Mouse (Mus musculus) forebrain, embryonic 16.5 days (tissue): ENCODE data around the gene Pkp4. TPM values are rescaled to one million over a fixed set of nuclear protein-coding genes. Genes with fewer than 3 reads are reported as not detected.

Source experiments
- ATAC-seq: fragments of 200-750 bp; cut with Nextera tagmentation; 2 replicates; pipeline ENCODE4 v1.8.0; 2017; ENCODE audit warnings: mild to moderate bottlenecking, moderate library complexity
- H3K27ac ChIP-seq: fragments of 300-500 bp; sonication (generic); 2 replicates; pipeline ENCODE4 v1.5.1; 2014; ENCODE audit warnings: low read length, control low read depth
- H3K27me3 ChIP-seq: fragments of 300-500 bp; sonication (generic); replicated peaks from 2 replicates; pipeline ENCODE4 v1.6.1; 2014; ENCODE audit warnings: low read length; ENCODE audit not compliant: control insufficient read depth, insufficient read depth
- H3K36me3 ChIP-seq: fragments of 300-500 bp; sonication (generic); 2 replicates; pipeline ENCODE4 v1.6.1; 2014; ENCODE audit not compliant: control insufficient read depth, insufficient read depth
- H3K4me1 ChIP-seq: fragments of 300-500 bp; sonication (generic); replicated peaks from 2 replicates; pipeline ENCODE4 v1.6.1; 2014; ENCODE audit warnings: low read length; ENCODE audit not compliant: control insufficient read depth, insufficient read depth
- H3K4me2 ChIP-seq: fragments of 300-500 bp; sonication (generic); 2 replicates; pipeline ENCODE4 v1.6.1; 2014; ENCODE audit warnings: mild to moderate bottlenecking, low read length, control low read depth
- H3K4me3 ChIP-seq: fragments of 300-500 bp; sonication (generic); replicated peaks from 2 replicates; pipeline ENCODE4 v1.5.1; 2014; ENCODE audit warnings: mild to moderate bottlenecking, low read length, control low read depth
- H3K9ac ChIP-seq: fragments of 300-500 bp; sonication (generic); replicated peaks from 2 replicates; pipeline ENCODE4 v1.6.1; 2014; ENCODE audit warnings: low read depth, low read length, control low read depth
- H3K9me3 ChIP-seq: fragments of 300-500 bp; sonication (generic); 2 replicates; pipeline ENCODE4 v1.6.1; 2016; ENCODE audit warnings: low read length; ENCODE audit not compliant: control insufficient read depth
- WGBS: fragments of 180-500 bp; shearing (Covaris S2); extraction: QIAGEN DNeasy Blood & Tissue Kit; methylation state at CpG from one replicate; pipeline ENCODE4 v1.1.7; 2014; 5-methylcytosine and 5-hydroxymethylcytosine counted together
- polyA plus RNA-seq: library from polyadenylated mRNA; unstranded; fragments of >200 nt; fragmentation: Nextera tagmentation; extraction: Ambion mirVana; gene quantifications from 2 replicates; pipeline ENCODE4 v1.2.1, GENCODE M21; 2015

Gene Pkp4
- polyA plus RNA-seq, 1 experiment from 2014 or later: 26.3 TPM

- Histone ChIP-seq H3K36me3 (peaks cover 20% of the 10 kb centered on the region), H3K27ac (no peak overlapping the region), H3K9ac (no peak overlapping the region), H3K27me3 (no peaks in the 10 kb centered on the region), H3K9me3 (peaks cover 6% of the 10 kb centered on the region), H3K4me3 (no peak overlapping the region), H3K4me1 (peaks cover 3% of the 10 kb centered on the region; the same call in 1 of the 2 replicates), H3K4me2 (no peak overlapping the region)
- 100% methylated on average over 1 of the region's 1 CpGs for WGBS
- no peak for ATAC-seq
These were observed 158.0 kb downstream of the Pkp4 start for GRCm38 (mm10) chr2:59318631-59319030.

- no peak for ATAC-seq
These were observed 167.3 kb downstream of the Pkp4 start for GRCm38 (mm10) chr2:59327946-59328345.

GRCm38 (mm10) chr2:59331093-59331492 lies 170.4 kb downstream of the Pkp4 start:
- H3K27me3 ChIP-seq: no peaks in the 10 kb centered on the region
- no peaks in the 10 kb centered on the region for H3K36me3 ChIP-seq
- no peak overlapping the region for H3K4me2 ChIP-seq
- no peak for ATAC-seq
- H3K9me3 ChIP-seq: no peaks in the 10 kb centered on the region
- WGBS: 79% methylated on average over 9 of the region's 9 CpGs
- no peak overlapping the region for H3K4me3 ChIP-seq
- no peak overlapping the region for H3K9ac ChIP-seq
- no peak overlapping the region for H3K27ac ChIP-seq
- no peaks in the 10 kb centered on the region for H3K4me1 ChIP-seq

More at GRCm38 (mm10) chr2:59327946-59328345, 167.3 kb downstream of the Pkp4 start:
- Histone ChIP-seq H3K4me3 (no peak overlapping the region), H3K4me2 (no peak overlapping the region), H3K9me3 (no peaks in the 10 kb centered on the region), H3K9ac (no peak overlapping the region), H3K4me1 (no peaks in the 10 kb centered on the region), H3K27me3 (no peaks in the 10 kb centered on the region), H3K36me3 (no peaks in the 10 kb centered on the region), H3K27ac (no peak overlapping the region)
- 86% methylated on average over 5 of the region's 5 CpGs for WGBS

GRCm38 (mm10) chr2:59332523-59332922 lies 171.9 kb downstream of the Pkp4 start:
- 75% methylated on average over 4 of the region's 4 CpGs for WGBS
- no peak for ATAC-seq
- no peak overlapping the region for H3K9ac ChIP-seq
- no peaks in the 10 kb centered on the region for H3K27me3 ChIP-seq
- H3K4me2 ChIP-seq: no peak overlapping the region
- no peak overlapping the region for H3K27ac ChIP-seq
- no peaks in the 10 kb centered on the region for H3K4me1 ChIP-seq
- no peak overlapping the region for H3K4me3 ChIP-seq
- no peaks in the 10 kb centered on the region for H3K36me3 ChIP-seq
- H3K9me3 ChIP-seq: no peaks in the 10 kb centered on the region

- 87% methylated on average over 11 of the region's 11 CpGs for WGBS
These were observed 177.9 kb downstream of the Pkp4 start for GRCm38 (mm10) chr2:59338501-59338900.

GRCm38 (mm10) chr2:59338926-59339325 lies 178.3 kb downstream of the Pkp4 start:
- Histone ChIP-seq H3K4me1 (no peaks in the 10 kb centered on the region), H3K9me3 (no peaks in the 10 kb centered on the region), H3K4me3 (no peak overlapping the region), H3K9ac (no peak overlapping the region), H3K4me2 (no peak overlapping the region), H3K27ac (no peak overlapping the region), H3K36me3 (peaks cover 4% of the 10 kb centered on the region), H3K27me3 (no peaks in the 10 kb centered on the region)
- WGBS: 84% methylated on average over 8 of the region's 8 CpGs
- ATAC-seq: no peak

More at GRCm38 (mm10) chr2:59338501-59338900, 177.9 kb downstream of the Pkp4 start:
- ATAC-seq: no peak
- Histone ChIP-seq H3K9ac (no peak overlapping the region), H3K4me3 (no peak overlapping the region), H3K36me3 (peaks cover 4% of the 10 kb centered on the region), H3K27me3 (no peaks in the 10 kb centered on the region), H3K9me3 (no peaks in the 10 kb centered on the region), H3K4me1 (no peaks in the 10 kb centered on the region), H3K27ac (no peak overlapping the region), H3K4me2 (no peak overlapping the region)

GRCm38 (mm10) chr2:59339776-59340539 lies 179.3 kb downstream of the Pkp4 start:
- Histone ChIP-seq H3K4me3 (no peak overlapping the region), H3K9ac (no peak overlapping the region), H3K4me2 (no peak overlapping the region), H3K9me3 (no peaks in the 10 kb centered on the region), H3K36me3 (peaks cover 4% of the 10 kb centered on the region), H3K27ac (no peak overlapping the region), H3K27me3 (no peaks in the 10 kb centered on the region), H3K4me1 (no peaks in the 10 kb centered on the region)
- WGBS: 88% methylated on average over 5 of the region's 5 CpGs
- no peak for ATAC-seq

GRCm38 (mm10) chr2:59340878-59341277 lies 180.2 kb downstream of the Pkp4 start:
- H3K27ac ChIP-seq: no peak overlapping the region
- H3K4me2 ChIP-seq: no peak overlapping the region
- no peaks in the 10 kb centered on the region for H3K27me3 ChIP-seq
- H3K36me3 ChIP-seq: peaks cover 4% of the 10 kb centered on the region
- ATAC-seq: no peak
- WGBS: 95% methylated on average over 1 of the region's 1 CpGs
- H3K4me1 ChIP-seq: no peaks in the 10 kb centered on the region
- no peak overlapping the region for H3K4me3 ChIP-seq
- H3K9ac ChIP-seq: no peak overlapping the region
- H3K9me3 ChIP-seq: no peaks in the 10 kb centered on the region

- 97% methylated on average over 6 of the region's 6 CpGs for WGBS
- Histone ChIP-seq H3K36me3 (peaks cover 4% of the 10 kb centered on the region), H3K4me2 (no peak overlapping the region), H3K27ac (no peak overlapping the region), H3K4me1 (peaks cover 6% of the 10 kb centered on the region), H3K27me3 (no peaks in the 10 kb centered on the region), H3K9ac (no peak overlapping the region), H3K9me3 (no peaks in the 10 kb centered on the region), H3K4me3 (no peak overlapping the region)
- ATAC-seq: no peak
These were observed 182.1 kb downstream of the Pkp4 start for GRCm38 (mm10) chr2:59342591-59343210.
